Comparison of ENCODE assay signal across 8 mouse cellular contexts in genomic region chr5:33651541-33651920, GRCm38 (mm10). TPM values are rescaled to one million over a fixed set of nuclear protein-coding genes. Genes with fewer than 3 reads are reported as not detected.
A peak's percentile ranks its signal among the peaks of the same experiment; 100 is the strongest.
DNase-seq lines count a peak whose midpoint lies in the region; TF ChIP-seq lines count a peak whose summit lies in the region.

No protein-coding gene starts in this region.

- WGBS in lung, adult 2 months, result 1% methylated on average over 11 of the region's 11 CpGs
- WGBS in embryonic facial prominence, embryonic 10.5 days, result under 1% methylated on average over 11 of the region's 11 CpGs

- TF ChIP-seq CTCF in lung, adult 2 months (IDR thresholded peaks at IDR 0.05; ENCODE audit: insufficient read depth, low read length), result no peak

- H3K9me3 ChIP-seq in embryonic facial prominence, embryonic 10.5 days, result no peaks in the 10 kb centered on the region

- peaks cover 69% of the 10 kb centered on the region for H3K36me3 ChIP-seq in embryonic facial prominence, embryonic 10.5 days (replicated peaks)
- H3K36me3 ChIP-seq in myocyte (ENCODE audit: control insufficient read depth, insufficient read depth), result peaks cover 12% of the 10 kb centered on the region

- peaks cover 9% of the 10 kb centered on the region for H3K4me1 ChIP-seq in lung, adult 2 months (ENCODE audit: control insufficient read depth, insufficient read depth, low read length)
- H3K4me1 ChIP-seq in embryonic facial prominence, embryonic 10.5 days, result peaks cover 41% of the 10 kb centered on the region

- DNase-seq in lung, adult 2 months, result no peak
- no peak for DNase-seq in lung, postnatal 25 days (ENCODE audit: low spot score)
- no peak for DNase-seq in embryonic facial prominence, embryonic 10.5 days (ENCODE audit: low spot score)
- peak; percentile 73 for DNase-seq in induced T-regulatory cell, adult 2 months (ENCODE audit: low read depth)
- no peak for DNase-seq in adrenal gland, postnatal 10 days
- DNase-seq in MN1 (ENCODE audit: low spot score), result no peak
- no peak for DNase-seq in kidney, adult 18-20 months

- TF ChIP-seq POLR2A in lung, adult 2 months (IDR thresholded peaks at IDR 0.05; ENCODE audit: borderline replicate concordance, extremely low read depth, low read depth, low read length), result no peak
- TF ChIP-seq POLR2A in myocyte (IDR thresholded peaks at IDR 0.05; ENCODE audit: insufficient read length, low read depth), result no peak

- H3K27ac ChIP-seq in embryonic facial prominence, embryonic 10.5 days (replicated peaks), result peak overlapping the region; percentile 99

- peak overlapping the region; percentile 63 for H3ac ChIP-seq in myocyte (ENCODE audit: control insufficient read depth, insufficient read length)

- H3K4me2 ChIP-seq in myocyte (ENCODE audit: low read depth), result peak overlapping the region; percentile 93

- H3K27me3 ChIP-seq in embryonic facial prominence, embryonic 10.5 days (replicated peaks; ENCODE audit: low read depth, poor library complexity, severe bottlenecking), result no peaks in the 10 kb centered on the region
- H3K27me3 ChIP-seq in myocyte (ENCODE audit: control insufficient read depth, insufficient read depth, insufficient read length), result no peaks in the 10 kb centered on the region

- H3K79me2 ChIP-seq in myocyte (ENCODE audit: control insufficient read depth, insufficient read depth), result peaks cover 57% of the 10 kb centered on the region

- peak overlapping the region; percentile 93 for H3K4me3 ChIP-seq in lung, adult 2 months (replicated peaks; ENCODE audit: extremely low read depth, low read depth, low read length)
- peak overlapping the region; percentile 85 for H3K4me3 ChIP-seq in embryonic facial prominence, embryonic 10.5 days
- H3K4me3 ChIP-seq in myocyte, result peak overlapping the region; percentile 97

TF ChIP-seq in myocyte, 11 proteins besides CTCF, POLR2A, EP300 and RAD21:
- no peak for TF ChIP-seq E2F4 (IDR thresholded peaks at IDR 0.05; ENCODE audit: insufficient read depth)
- no peak for TF ChIP-seq TCF12 (IDR thresholded peaks at IDR 0.05; ENCODE audit: insufficient read depth, poor library complexity, severe bottlenecking)
- TF ChIP-seq POLR2AphosphoS2 (IDR thresholded peaks at IDR 0.05; ENCODE audit: insufficient read length, low read depth), result no peak
- TF ChIP-seq MYOD1 (IDR thresholded peaks at IDR 0.05; ENCODE audit: control insufficient read depth in 1 of 3, insufficient read length in 2 of 3, low read depth in 2 of 3), result no peak
- TF ChIP-seq USF1 (IDR thresholded peaks at IDR 0.05; ENCODE audit: low read depth), result no peak
- no peak for TF ChIP-seq MAX (IDR thresholded peaks at IDR 0.05; ENCODE audit: low read depth)
- TF ChIP-seq SRF (IDR thresholded peaks at IDR 0.05; ENCODE audit: control insufficient read depth, insufficient read length, low read depth), result no peak
- no peak for TF ChIP-seq REST (IDR thresholded peaks at IDR 0.05; ENCODE audit: insufficient read depth, insufficient read length)
- no peak for TF ChIP-seq CEBPB (IDR thresholded peaks at IDR 0.05; ENCODE audit: insufficient read depth, poor library complexity, severe bottlenecking)
- no peak for TF ChIP-seq MYOG (IDR thresholded peaks at IDR 0.05; ENCODE audit: control insufficient read depth in 1 of 3, insufficient read depth in 1 of 3, insufficient read length in 2 of 3, low read depth in 2 of 3)
- no peak for TF ChIP-seq TCF3 (IDR thresholded peaks at IDR 0.05; ENCODE audit: insufficient read length, low read depth)

RNA-seq across cellular contexts. Expression of gene Slbp, which starts 0.8 kb away (rescaled TPM):
- 20.4 and 21.3 TPM in 2 replicates for polyA plus RNA-seq in lung, adult 2 months (2012; rRNA removed)
- 313 and 322 TPM in 2 replicates for polyA plus RNA-seq in embryonic facial prominence, embryonic 10.5 days (2016; fragmentation: Nextera tagmentation; extraction: Ambion mirVana)
- polyA plus RNA-seq in myocyte (2012; fragmentation: generic; extraction: Trizol), result 13.1 TPM
- total RNA-seq in adrenal gland, postnatal 10 days (2021), result 10 to 100 TPM; 50.1 to 56.5 TPM

RNA-seq across cellular contexts. Expression of gene Tacc3, which starts 6.4 kb away (rescaled TPM):
- 3.1 and 5.3 TPM in 2 replicates for polyA plus RNA-seq in lung, adult 2 months (2012; rRNA removed)
- 318 and 337 TPM in 2 replicates for polyA plus RNA-seq in embryonic facial prominence, embryonic 10.5 days (2016; fragmentation: Nextera tagmentation; extraction: Ambion mirVana)
- 54.1 TPM for polyA plus RNA-seq in myocyte (2012; fragmentation: generic; extraction: Trizol)
- 10 to 100 TPM; 24.0 to 31.5 TPM for total RNA-seq in adrenal gland, postnatal 10 days (2021)

RNA-seq across cellular contexts. Expression of gene Tmem129, which starts 6.7 kb away (rescaled TPM):
- 41.5 and 46.1 TPM in 2 replicates for polyA plus RNA-seq in lung, adult 2 months (2012; rRNA removed)
- 37.1 and 40.0 TPM in 2 replicates for polyA plus RNA-seq in embryonic facial prominence, embryonic 10.5 days (2016; fragmentation: Nextera tagmentation; extraction: Ambion mirVana)
- polyA plus RNA-seq in myocyte (2012; fragmentation: generic; extraction: Trizol), result 27.2 TPM
- 10 to 100 TPM; 18.6 to 21.7 TPM for total RNA-seq in adrenal gland, postnatal 10 days (2021)

RNA-seq across cellular contexts. Expression of gene Gm9903, which starts 21.8 kb away (rescaled TPM):
- 0.52 and 0.73 TPM in 2 replicates for polyA plus RNA-seq in lung, adult 2 months (2012; rRNA removed)
- polyA plus RNA-seq in embryonic facial prominence, embryonic 10.5 days (2016; fragmentation: Nextera tagmentation; extraction: Ambion mirVana), result 0.30 and 0.32 TPM in 2 replicates
- 0.25 TPM for polyA plus RNA-seq in myocyte (2012; fragmentation: generic; extraction: Trizol)
- under 1 TPM; 0.39 to 0.48 TPM for total RNA-seq in adrenal gland, postnatal 10 days (2021)

RNA-seq across cellular contexts. Expression of gene Fam53a, which starts 22.1 kb away (rescaled TPM):
- polyA plus RNA-seq in lung, adult 2 months (2012; rRNA removed), result 37.2 and 39.8 TPM in 2 replicates
- polyA plus RNA-seq in embryonic facial prominence, embryonic 10.5 days (2016; fragmentation: Nextera tagmentation; extraction: Ambion mirVana), result 78.2 and 79.9 TPM in 2 replicates
- 28.3 TPM for polyA plus RNA-seq in myocyte (2012; fragmentation: generic; extraction: Trizol)
- total RNA-seq in adrenal gland, postnatal 10 days (2021), result 10 to 100 TPM; 25.2 to 28.6 TPM

Comparison
In these comparisons a context has a peak if more than half of its experiments do, and no peak if none do; other contexts are left out.
1. RNA of gene Slbp, which starts 0.8 kb away (polyA plus RNA-seq): 313 to 322 TPM in embryonic facial prominence, embryonic 10.5 days; 20.4 to 21.3 TPM in lung, adult 2 months and 13.1 TPM in myocyte (single experiment); every median in the first group is over 10 times any median in the second.
2. Peak in every context shown above with its lines, with median percentiles within 50 percentile points of each other: H3K4me3 ChIP-seq.